Mouse (Mus musculus) brain, embryonic 14.5 days (tissue): ENCODE measurements around the gene Gm9602. TPM values are rescaled to one million over a fixed set of nuclear protein-coding genes. Genes with fewer than 3 reads are reported as not detected.
"Not testable (repeated sequence)": the region's sequence is repeated elsewhere in the genome, so short reads cannot be mapped to it uniquely, and the experiment has no call there.

ENCODE experiments used
- DNase-seq: peaks from one replicate; pipeline ENCODE4 v3.0.0-alpha.2; 2011; ENCODE audit warnings: low read depth
- polyA plus RNA-seq: library from polyadenylated mRNA; depleted of rRNA; stranded (reverse); fragments of >200 nt; gene quantifications from 2 replicates; pipeline ENCODE4 v1.2.3, GENCODE M21; 2012; rRNA removed

Gene Gm9602
- polyA plus RNA-seq, result not detected in 2 replicates

- not testable (repeated sequence) for DNase-seq
Observed at GRCm38 (mm10) chr14:4776037-4776436, at the start of gene Gm9602. Gene Gm9602 (plus strand): TSS chr14:4776337.

- not testable (repeated sequence) for DNase-seq
Observed at GRCm38 (mm10) chr14:4806421-4806820, 30.3 kb downstream of the Gm9602 start.

- DNase-seq, result not testable (repeated sequence)
Observed at GRCm38 (mm10) chr14:4821950-4822349, 45.8 kb downstream of the Gm9602 start.

Other genes starting within 250 kb of the Gm9602 start
- not detected in 2 replicates for gene Gm3047, start 220.9 kb upstream of the Gm9602 start, polyA plus RNA-seq
- gene Gm8159, start 144.0 kb upstream of the Gm9602 start, polyA plus RNA-seq, result 0.29 TPM in 1 of 2 replicates, not detected in the other
- 0.48 and 0.90 TPM in 2 replicates for gene Gm3239, start 112.1 kb upstream of the Gm9602 start, polyA plus RNA-seq
- not detected in 2 replicates for gene Gm7876, start 67.1 kb upstream of the Gm9602 start, polyA plus RNA-seq
- 4.7 and 4.8 TPM in 2 replicates for gene Gm3252, start 49.6 kb upstream of the Gm9602 start, polyA plus RNA-seq
- gene Gm3269, start 61.8 kb downstream of the Gm9602 start, polyA plus RNA-seq, result not detected in 2 replicates
- 1.2 and 2.3 TPM in 2 replicates for gene Gm3264, start 79.2 kb downstream of the Gm9602 start, polyA plus RNA-seq
- 0.23 and 0.49 TPM in 2 replicates for gene Gm3278, start 116.1 kb downstream of the Gm9602 start, polyA plus RNA-seq
- gene Gm8297, start 207.6 kb downstream of the Gm9602 start, polyA plus RNA-seq, result not detected in 2 replicates
- gene Gm3298, start 239.6 kb downstream of the Gm9602 start, polyA plus RNA-seq, result not detected in 2 replicates